Mouse (Mus musculus) spleen, postnatal 4 days (tissue): ENCODE results near the gene Gucy2g.

Experiments
- DNase-seq, 2 experiments: peaks; one replicate each; pipeline ENCODE4 v3.0.0; 2022; ENCODE audit warnings: low spot score in 2 of 2

The Gucy2g gene

DNA sequence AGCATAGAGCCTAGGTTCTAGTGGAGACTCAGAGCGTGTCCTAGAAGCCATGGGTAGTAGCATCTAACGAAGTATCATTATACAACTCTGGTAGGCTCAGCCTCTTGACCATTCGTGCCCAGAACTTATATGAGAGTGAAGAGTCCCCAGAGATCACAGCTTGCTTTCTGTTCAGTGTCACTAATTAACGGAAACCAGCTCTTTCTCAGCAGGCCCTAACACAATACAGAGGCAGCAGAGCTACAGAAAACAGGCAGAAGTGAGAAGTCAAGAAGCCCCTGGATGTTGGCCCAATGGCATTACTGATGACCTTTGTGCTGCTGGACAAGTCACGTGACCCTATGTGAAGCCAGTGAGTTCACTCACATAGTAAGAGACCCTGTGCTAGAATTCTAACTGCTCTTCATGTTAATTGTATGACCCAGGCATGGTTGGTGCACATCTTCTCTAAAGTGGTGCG, at the start of gene Gucy2g:
Gene Gucy2g (minus strand): TSS at position 51 of the 460 bp plus-strand sequence.
- no peak for DNase-seq

DNA sequence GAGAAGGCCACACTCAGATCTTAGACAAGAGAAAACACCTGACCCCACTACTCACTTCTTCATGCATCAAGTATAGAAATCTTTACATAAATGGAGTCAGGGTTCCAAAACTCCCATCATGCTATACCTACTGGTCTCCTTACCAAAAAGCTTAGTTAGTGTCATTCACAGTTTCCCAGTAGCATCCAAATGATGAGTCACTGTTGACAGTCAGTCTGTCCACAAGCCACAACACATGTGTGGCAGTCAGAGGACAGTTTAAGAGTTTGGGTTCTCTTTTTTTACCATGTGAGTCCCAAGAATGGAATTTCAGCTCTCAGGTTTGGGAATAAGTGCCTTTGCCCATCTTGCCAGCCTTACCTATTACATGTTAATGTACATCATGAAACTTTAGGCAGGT, 47.9 kb upstream of the Gucy2g start:
- no peak for DNase-seq

DNA sequence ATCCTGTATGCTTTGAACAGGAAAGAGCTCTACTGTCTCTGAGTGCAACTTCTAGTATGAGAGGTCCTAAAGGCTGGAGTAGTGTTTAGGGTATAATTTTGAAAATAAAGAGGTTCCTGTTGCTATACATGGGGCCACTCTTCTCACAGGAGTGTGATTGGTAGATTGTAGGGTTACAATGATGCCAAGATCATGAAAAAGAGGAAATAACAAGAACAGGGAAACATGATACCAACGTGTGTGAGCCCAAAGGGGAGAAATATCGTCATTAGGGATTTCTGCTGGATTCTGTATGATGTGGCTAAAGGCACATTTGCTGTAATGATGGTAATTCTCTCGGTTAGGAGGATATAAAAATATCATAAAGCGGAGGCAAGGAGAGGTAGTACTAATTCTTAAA, 45.0 kb upstream of the Gucy2g start:
- no peak for DNase-seq

DNA sequence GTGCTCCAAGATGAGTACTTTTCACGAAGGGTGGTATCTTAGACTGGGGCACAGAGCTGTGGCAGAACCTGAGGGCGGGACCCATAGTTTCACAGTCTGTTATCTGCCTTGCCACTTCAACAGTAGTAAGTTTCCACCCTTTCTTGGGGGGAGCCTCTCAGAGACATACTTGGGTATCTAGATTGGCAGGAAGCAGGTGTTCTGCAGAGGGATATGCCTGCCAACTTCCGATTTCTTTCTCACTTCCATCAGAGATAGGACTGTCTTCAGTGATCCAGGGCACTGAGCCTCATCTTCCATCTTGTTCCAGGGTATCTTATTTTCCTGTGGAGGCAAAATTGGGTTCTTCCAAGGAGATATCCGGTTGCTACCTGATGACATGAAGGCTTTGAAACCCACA, 43.1 kb upstream of the Gucy2g start:
- DNase-seq: peak in 1 of 2 experiments; percentile 65

DNA sequence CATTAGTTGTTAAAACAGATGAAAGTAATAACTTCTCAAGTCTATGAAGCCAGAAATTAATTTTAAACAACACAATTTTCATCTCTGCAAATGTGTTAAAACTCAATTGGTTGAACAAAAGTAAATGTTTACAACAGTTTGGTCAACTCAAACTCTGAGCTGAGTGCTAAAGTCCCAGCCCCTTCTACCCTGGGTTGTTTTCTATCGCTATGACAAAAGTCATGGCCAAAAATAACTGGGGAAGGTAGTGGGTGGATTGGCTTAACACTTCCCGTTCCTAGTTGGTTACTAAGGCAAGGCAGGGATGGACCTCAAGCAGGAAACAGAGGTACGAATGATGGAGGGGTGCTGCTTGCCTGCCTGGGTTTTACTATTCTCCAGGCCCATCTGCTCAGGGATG, 35.7 kb upstream of the Gucy2g start:
- no peak for DNase-seq

DNA sequence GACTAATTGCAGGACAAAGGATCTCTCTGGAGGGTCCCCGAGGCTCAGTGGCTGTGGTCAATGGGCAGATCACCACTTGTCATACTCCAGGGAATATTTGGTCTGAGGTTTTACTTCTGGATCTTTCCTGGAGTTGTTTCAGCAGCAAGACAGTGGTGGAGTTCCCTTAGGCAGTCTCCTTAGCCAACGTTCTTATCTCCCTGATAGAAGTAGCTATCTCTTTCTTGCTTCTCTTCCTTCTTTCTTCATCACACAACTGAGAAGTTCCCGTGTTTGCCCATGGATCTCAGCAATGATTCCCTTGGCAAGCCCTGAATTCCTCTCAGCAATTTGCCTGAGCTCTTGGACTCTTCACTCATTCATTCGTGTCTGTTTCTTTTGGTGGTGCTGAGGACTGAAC, 35.1 kb upstream of the Gucy2g start:
- no peak for DNase-seq

DNA sequence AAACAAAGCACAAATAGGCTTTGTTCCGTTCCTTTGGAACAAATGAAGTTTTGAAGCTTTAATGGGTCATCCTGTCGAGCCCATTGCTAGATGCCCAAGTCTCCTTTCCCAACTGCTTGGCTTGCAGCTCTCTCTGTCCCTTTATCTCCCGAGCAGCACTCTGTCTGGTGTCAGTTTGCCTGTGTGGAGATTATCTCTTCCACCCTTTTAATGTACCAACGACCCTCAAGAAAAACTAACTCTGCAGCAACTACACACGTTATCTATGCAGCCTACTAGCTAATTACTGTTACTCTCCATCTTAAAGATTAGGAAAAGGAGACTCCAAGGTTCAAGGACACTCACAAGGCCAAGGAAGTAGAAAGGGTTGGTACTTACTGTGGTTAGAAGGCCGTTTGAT, 32.3 kb upstream of the Gucy2g start:
- no peak for DNase-seq

DNA sequence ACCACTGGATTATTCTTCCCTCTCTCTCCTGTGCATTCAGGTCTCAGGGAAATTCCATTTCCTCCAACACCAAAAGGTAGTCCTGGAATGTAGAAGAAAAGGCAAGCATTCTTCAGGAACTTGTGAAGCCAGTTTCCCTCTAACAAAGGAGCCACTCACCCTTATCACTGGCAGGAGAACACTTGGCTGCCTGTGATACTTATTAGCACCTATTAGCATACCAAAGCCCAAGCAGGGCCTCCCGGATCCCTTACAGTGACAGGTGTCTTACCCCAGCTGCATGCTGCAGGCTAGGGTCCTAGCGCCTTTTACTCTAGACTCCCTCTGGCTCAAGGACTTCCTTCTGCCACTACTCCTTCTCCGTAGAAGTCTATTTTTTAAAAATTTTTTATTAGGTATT, 30.4 kb upstream of the Gucy2g start:
- no peak for DNase-seq

DNA sequence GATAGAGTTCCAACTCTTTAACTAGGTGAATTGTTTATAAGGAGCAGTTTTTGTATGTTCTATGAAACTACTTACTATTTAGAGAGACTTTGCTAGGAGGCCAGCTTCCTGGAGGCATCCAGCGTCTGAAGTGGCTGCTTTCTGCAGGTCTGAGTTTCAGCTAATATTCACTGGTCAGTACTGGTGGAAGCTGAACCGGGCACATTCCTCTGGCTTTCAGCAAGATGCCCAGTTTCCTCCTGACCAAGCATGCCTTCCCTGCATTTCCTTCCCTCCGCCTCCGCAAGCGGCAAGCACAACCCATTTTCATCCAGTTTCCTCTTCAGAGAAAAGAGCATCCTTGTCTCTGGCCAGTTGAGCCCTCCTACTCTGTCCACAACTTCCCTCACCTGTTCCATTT, 28.0 kb upstream of the Gucy2g start:
- DNase-seq: no peak

DNA sequence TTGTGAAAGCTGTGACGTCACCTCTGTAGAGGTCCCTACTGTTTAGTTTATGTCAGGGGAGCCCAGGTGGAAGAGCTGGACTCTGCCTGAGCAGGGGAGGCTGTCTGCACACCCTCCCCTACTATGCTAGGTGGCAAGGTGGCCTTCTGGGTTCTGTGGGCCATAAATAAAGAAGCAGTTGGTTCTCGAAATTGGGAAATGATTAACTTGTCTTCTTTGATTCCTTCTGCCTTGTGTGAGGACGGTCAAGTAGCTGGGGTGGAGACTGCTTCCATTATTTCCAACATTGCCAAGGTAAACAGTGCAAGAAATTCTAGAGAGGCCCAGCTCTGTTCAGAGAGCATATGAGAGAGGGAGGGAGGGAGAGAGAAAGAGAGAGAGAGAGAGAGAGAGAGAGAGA, 27.1 kb upstream of the Gucy2g start:
- no peak for DNase-seq

DNA sequence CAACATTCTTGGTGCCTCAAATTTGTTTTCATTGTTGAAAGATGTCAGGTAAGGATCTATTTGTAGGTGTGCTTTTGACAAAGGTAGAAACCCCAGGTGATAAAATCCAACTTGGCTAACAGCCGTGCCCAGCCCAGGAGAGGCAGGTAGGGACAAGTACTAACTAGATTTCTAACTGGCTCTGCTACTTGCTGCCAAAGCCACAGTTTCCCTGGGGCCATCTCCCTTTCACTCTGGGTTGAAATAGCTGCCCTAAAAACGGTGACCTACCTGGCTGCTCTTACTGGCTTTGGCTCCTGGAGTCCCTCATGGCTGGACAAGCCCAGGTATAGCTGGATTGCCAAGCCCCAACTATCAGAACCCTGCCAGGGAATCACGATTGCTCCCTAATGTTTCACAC, 25.8 kb upstream of the Gucy2g start:
- no peak for DNase-seq

DNA sequence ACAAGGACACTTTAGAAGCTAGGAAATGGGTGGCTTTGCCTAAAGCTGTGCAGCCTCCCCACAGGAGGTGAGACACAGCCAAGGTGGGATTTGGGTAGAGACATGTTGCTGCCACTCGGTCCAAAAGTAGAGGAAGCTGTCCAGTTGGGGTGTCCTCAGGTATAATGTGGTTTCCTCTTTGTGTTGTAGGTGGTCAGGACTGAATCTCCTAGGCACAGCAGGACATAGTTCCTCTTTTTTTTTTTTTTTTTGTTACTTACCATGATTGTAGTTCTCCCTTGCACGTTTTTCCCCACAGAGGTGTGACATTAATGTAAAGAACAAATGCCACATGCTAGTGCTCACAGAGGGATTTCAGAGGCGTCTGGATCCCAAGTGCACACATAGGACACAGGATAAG, 24.2 kb upstream of the Gucy2g start:
- DNase-seq: no peak

DNA sequence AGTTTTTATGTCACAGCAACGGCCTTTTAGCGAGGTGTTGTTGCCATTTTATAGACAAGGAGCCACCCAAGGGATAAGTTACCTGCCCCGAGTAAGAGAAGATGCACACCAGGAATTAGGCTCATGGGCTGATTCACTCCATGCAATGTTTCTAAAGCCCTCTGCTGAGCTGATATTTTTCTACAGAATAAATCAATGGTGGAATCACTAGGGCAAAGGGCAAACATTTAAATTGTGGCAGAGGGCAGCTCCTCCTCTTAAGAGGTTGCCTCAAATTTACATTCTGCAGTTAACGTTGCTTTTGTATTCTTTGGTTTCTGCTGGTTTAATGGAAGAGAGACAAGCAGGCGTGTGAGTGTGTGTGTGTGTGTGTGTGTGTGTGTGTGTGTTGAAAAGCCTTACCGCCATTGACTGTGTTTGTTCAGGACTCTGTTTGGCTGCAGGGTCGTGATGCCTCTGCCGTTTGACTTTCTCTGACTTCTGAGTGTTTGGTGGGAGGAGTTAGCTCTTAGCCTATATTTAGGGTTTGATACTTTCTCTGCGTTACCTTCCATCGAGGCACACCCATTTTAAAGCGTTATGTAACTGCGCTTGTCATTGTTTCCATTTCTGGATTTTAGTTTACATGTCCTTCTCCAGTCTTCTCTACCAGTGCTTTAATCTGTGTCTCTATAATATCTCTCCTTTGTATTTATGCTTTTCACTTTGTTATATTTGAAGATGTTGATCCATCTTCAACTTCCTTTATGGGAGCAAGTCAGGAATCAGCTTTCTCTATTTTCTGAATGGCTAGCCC, 19.6 kb upstream of the Gucy2g start:
- DNase-seq: no peak

DNA sequence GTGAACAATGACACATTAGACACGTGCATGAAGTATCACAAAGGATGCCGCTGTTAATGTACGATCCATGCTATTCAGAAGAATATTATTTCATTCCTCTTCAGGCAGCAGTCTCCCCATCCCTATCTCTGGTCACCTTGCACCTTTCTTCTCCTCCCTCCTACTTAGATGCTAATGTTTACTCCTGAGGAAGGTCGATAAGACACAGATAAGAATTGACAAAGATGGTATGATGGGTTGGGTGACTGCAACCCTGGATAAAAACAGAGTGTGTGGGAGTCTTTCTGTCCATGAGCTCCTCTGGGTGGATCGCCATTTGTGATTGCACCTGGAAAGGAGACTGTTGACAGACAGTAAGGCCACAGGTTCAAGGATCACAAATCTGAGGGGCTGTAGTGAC, 17.5 kb upstream of the Gucy2g start:
- no peak for DNase-seq

DNA sequence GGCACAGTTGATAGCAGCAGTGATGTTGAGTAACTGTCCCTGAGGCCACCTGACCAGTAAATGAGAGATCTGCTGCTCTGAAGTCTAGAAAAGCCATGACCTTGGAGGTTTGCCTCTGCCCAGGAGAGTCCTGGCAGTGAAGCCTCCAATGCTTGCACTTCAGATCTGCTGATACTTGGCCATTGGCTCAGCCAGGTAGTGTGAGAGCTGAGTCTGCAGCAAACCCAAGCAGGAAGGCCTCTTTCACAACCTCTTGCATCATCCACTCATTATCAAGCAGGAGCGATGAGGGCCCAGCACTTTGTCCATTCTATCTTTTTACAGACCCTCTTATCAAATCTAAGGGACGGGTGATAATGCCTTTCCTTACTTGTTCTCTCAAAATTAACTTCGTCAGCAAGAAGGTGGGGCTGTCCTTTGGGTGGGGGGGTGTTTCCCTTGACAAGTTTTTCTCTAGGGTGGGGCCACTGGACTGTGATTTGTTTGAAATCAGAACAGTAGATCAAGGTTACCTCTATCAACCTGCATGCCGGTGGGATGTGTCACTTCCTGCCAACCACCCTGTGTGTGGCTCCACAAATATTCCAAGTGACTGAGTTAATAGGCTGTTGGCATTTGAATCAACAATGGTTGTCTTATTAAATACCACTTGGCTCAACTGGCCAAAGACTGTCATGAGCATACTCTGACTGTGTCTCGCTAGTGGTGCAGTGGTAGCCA, 16.8 kb upstream of the Gucy2g start:
- DNase-seq: no peak

DNA sequence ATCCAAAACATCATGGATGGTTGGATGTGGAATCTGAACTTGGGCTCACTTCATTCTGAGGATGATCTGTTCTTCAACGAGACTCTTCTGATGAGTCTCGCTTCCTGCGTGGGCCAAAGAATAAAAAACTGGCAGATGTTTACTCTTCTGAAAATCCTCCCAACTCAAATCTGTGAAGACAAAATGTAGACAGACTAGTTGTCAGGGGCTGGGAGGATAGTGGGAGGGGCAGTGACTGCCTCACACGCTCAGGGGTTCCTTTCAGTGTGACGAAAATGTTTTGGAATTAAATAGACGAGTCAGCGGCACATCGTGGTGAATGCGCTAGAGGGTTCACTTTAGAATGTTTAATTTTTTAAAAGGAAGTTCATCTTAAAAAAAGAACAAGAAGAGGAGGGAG, 15.1 kb upstream of the Gucy2g start:
- DNase-seq: no peak

DNA sequence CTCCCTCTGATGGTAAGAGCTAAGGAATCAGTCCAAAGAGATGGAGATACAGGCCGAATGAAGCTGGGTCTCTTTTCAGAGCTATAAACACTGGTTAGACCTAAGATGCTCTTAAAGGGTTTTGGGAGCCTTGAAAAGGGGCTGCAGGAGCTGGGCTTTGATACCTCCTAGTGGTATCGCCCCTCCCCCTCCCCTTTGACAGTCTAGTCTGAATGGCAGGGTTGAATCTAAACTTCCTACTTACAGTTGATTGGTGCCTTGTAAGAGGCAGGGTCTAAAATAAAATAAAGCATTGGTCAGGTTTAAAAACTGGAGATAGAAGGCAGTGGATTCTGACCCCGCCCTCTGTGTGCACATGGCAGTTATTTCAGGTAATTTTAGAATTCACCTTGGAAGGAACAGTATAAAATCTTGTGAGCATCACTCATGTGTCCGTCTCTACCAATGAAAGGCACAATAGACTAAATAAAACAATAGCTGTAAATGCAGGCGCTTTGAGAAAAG, 13.5 kb upstream of the Gucy2g start:
- peak in 1 of 2 experiments; percentile 55 for DNase-seq

DNA sequence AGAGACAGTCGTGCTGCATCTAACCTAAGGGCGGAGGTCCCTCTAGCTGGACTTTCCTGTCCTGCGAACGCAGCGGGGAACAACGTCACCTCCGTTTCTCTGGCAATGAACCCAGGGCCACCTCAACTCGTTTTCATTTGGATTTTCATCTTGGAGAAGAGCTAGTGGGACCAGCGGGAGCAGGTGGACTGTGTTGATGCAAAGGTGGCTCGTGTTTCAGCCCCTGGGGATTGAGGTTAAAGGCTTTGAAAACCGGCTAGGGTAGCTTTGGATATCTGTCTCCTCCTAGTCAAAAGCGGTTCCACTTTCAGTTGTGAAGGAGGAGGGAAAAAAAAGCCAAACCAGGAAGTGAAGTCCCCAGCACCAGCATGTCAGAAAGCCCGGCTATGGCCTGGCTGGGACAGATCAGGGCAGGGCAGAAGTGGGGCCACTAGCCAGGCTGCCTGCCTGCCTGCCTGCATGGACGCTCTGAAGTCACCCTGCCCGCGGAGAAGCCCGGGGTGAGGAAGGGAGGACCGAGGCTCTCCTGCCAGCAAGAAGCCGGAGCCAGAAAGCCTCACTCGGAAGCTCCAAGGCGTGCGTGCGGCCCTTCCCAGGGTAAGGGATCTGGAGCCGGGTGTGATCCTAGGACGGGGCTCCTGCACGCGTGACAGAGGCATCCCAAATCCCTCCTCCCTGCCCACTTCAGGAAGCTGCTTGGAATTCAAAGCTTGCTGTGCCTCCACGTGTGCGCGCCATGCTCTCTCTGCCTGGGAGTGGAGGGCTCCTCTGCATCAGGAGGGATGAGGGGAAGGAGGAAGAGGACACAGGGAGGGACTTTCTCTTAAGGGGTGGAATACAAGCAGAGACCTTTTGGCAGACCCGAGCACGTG, 12.8 kb upstream of the Gucy2g start:
- peak; percentile 59 to 82 for DNase-seq

DNA sequence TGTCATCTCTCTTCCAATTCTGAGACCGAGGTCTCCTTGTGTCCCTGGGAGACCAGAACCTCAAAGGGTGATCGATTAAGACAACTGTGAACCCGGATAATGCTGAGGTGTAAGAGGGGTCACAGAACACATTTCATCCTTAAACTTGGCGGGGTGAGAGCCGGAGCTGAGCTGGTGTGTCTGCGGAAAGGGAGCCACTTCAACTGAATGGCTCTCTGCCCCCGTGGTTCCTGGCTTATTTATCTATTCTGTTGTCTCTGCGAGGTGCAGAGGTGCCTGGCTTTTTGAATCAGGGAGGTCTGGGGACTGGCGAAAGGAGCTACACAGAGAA, 12.2 kb upstream of the Gucy2g start:
- DNase-seq: no peak

DNA sequence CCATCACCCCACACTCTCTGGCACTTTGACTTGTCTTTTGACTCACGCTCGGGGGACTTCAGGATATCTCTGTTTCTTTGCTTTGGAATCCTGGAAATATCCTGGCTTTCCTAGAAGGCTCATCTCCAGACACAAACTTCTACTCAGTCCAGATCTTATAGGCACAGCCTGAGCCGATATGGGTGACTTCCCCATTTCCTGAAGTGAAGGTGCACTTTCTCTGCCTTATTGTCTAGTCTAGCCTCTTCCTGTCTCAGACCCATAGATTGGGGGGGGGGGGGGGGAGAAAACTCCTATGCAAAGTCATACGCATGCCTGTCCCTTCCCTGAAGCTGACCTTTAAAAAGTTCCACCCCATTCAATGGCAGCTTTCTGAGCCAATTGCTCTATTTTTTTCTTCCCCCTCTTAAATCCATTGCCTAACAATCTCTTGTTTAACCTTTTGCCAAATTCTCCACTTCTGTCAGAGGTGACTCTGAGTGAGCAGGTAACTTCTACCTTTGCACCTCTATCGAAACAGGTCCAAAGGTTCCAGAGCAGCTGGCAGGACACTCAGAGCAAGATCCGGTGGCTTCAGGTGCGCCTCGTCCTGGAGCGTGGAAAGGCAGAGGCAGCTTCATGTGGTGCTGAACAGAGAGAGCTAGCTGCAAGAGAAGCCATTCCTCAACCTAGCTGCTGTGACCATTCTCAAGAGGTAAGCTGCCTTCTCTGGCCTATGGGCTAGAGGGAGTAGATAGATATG, 10.5 kb upstream of the Gucy2g start, which contains the start of gene Acsl5:
Gene Acsl5 (plus strand): TSS at position 556 of the 742 bp plus-strand sequence.
- DNase-seq: no peak

DNA sequence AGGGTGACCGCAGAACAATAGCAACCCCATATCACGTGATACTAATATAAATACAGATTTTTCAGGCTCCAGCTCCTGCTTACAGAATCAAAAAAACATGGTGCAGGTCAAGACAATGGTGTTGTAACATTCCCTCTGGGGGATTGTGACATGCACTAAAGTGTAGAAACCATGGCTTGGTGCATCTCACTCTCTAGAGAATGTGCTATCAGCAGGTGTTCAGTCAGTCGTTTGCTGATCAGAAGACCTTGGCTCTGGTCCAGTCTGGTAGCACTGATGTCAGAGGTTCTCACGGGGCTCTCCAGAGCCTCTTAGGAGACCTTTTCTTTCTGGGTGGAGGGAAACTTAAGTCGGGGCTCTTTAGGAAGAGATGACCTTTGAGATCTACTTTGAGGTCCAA, 9.4 kb upstream of the Gucy2g start:
- DNase-seq: no peak
